Mouse (Mus musculus) v-Abl transformed pro-B cells (cell line): ENCODE results near the gene Chst3.
"Not testable (repeated sequence)": the region's sequence is repeated elsewhere in the genome, so short reads cannot be mapped to it uniquely, and the experiment has no call there.

Experiments used
- in situ Hi-C, 2 experiments: fragments of 400-800 bp; cut with MboI; formaldehyde crosslinking; loops; one replicate each; pipeline ENCODE4 v1.15.1; 2025; ENCODE audit not compliant: unreplicated experiment in 2 of 2

The Chst3 gene

GRCm38 (mm10) chr10:60235876-60236275, 16.8 kb upstream of the Chst3 start:
- in situ Hi-C loops, result loop anchor here (5.0 kb wide), 4 partner anchors 89 to 349 kb away; no protein-coding TSS in a partner anchor

DNA sequence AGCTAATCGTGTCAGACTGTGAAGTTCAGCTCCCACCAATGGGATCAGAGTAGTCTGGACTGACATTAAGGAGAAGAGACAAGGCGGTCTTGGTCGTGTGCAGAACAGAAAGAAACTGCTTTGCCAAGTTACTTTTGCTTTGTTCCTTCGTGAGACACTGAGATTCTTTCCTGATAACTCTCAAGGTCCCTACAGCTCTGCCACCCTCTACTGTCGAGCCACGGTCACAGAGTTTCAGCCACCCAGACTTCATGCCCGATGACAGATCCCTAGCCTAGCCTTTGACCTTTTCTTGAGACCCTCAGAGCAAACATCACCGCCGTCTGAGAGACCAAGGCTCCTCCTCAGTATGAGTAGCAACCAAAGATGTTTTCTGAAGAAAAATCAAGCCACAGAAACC, 14.9 kb upstream of the Chst3 start:
- in situ Hi-C loops, result no loop called here

DNA sequence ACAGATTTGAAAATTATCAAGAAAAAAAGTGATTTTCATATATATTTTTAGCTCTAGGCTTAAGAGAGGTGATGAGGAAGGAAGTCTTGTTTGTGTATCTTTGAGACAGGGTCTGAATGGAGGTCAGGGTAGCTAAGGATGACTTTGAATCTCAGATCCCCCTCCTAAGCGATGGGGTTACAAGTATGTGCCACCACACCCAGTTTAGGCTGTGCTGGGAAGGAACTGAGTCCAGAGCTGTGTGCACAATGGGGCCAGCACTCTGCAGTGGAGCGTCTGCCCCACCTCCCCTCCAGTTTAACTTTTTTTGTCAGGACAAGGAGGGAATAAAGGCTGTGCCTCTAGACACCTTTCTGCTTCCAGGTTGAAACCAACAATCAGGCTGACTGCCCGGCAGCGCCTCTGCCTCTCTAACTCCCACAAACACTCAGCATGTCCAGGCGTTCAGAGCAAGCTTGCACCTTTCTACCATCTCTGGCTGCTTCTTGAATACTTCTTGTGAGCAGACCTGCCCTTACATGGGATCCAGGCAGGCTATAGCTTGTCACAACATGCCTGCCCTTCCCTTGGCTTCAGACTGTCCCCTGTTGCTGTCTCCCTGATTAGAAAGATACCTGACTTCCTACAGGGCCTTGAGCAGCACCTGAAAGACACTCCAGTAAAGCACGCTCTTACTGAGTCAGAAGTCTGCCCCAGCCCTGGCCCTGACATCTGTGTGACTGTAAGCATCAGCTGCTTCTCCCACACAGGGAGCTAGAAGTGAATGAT, 11.4 kb upstream of the Chst3 start:
- in situ Hi-C loops, result no loop called here

DNA sequence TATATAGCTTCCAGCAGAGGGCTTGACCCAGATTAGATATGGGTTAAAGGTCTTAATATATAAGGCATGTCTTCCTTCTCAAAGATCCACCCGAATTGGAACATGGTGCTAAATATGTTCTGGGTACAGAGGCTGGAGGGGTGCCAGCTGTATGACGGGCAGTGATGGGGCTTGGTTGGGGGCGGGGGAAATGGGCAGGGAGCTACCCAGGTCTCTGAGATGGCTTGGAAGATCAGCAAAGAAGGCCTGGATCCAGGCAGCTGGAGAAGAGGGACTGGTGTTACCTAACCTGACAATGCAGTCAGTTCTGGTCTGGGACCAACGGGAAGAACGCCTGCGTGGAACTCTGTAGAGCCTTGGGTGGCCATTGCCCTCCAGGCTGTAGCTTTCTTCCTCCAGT, 10.1 kb upstream of the Chst3 start:
- in situ Hi-C loops, result no loop called here

- in situ Hi-C loops, result no loop called here
Observed at GRCm38 (mm10) chr10:60227666-60228065, 8.6 kb upstream of the Chst3 start.

DNA sequence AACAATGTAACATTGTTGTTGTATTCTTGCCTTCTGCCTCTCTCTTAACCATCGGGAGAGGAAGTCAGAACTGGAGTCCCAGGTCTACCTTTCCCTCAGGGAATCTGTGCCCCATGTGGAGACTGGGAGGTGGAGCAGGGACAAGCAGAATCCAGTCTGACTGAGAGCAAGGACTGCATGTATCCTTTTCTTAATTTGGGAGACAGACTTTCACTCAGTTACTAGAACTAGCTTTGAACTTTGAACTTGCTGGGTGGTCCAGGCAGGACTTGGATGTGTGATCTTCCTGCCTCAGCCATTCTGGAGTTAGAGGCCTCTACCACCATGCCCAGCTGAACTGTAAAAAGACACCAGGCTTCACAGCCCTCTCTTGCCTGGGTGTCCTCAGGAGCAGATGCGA, 5.5 kb upstream of the Chst3 start:
- in situ Hi-C loops, result no loop called here

- in situ Hi-C loops, result not testable (repeated sequence)
Observed at GRCm38 (mm10) chr10:60221571-60222259, 2.7 kb upstream of the Chst3 start.

DNA sequence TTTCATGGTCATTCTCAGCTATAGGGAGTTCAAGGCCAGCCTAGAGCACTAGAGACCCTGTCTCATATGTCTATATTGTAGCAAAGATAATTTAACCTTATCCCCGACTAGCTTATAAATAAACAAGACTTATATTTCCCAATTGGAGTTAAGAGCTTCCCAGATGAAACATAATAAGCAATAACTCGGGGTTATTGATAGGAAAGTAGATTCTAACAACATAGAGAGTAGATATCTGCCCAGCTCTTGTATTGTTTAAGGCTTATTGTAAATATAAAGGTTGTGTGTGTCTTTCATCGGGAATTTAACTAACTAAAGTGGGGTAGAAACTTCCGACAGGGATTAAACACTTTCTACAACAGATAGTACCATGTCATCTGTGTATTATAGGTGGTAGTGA, 1.5 kb upstream of the Chst3 start:
- in situ Hi-C loops, result no loop called here

DNA sequence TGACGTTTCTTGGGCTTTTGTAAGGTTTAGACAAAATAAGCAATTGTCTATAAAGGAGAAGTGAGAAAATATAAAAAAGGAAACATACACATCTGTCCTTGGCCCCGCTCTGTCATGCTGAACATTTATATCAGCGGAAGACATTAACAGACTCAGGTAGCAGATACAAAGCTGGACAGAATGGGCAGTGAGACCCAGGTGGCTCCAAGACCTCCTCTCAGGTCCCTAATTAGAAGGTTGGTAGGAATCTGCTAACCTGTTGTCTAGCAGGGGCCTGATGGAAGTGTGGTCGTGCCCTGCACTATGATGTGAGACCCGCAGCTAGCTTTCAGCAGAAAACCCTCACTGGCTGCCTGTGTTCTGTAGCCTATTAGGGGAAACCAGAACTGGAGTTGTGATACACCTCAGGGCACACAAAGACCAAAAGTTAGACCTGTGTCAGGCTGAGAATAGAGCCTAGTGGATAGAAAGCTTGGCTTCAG, 1.0 kb upstream of the Chst3 start:
- in situ Hi-C loops, result no loop called here

DNA sequence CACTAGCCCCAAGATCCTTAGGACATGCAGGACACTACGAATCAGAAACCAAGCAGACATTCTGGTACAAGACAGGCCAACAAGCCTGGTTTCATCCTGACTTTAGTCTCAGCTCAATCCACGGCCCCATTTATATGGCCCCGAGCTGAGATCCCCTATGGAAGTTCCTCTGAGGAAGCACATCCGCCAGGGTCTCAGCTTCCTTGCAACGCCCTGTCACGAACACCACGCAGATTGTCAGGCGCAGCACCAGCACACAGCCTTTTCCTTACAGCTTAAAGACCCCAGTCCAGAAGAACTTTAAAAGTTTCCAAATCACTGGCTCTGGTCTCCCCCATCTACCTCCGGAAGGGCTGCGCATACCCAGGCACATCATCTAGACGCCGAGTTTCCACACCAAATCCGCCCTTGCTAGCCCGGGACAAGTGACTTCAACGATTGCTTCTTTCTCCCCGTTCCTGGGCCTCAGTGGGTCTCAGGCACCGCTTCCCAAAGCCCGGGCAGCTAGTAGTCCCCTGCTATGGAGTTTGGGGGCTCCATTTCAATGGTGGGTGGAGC, 948 bp downstream of the Chst3 start:
- in situ Hi-C loops, result loop anchor here in 1 of 2 experiments (5.0 kb wide), 1 partner anchor 61 kb away; no protein-coding TSS in a partner anchor

GRCm38 (mm10) chr10:60216331-60217095, 2.5 kb downstream of the Chst3 start:
- in situ Hi-C loops, result loop anchor here in 1 of 2 experiments (5.0 kb wide), 1 partner anchor 59 kb away; no protein-coding TSS in a partner anchor

DNA sequence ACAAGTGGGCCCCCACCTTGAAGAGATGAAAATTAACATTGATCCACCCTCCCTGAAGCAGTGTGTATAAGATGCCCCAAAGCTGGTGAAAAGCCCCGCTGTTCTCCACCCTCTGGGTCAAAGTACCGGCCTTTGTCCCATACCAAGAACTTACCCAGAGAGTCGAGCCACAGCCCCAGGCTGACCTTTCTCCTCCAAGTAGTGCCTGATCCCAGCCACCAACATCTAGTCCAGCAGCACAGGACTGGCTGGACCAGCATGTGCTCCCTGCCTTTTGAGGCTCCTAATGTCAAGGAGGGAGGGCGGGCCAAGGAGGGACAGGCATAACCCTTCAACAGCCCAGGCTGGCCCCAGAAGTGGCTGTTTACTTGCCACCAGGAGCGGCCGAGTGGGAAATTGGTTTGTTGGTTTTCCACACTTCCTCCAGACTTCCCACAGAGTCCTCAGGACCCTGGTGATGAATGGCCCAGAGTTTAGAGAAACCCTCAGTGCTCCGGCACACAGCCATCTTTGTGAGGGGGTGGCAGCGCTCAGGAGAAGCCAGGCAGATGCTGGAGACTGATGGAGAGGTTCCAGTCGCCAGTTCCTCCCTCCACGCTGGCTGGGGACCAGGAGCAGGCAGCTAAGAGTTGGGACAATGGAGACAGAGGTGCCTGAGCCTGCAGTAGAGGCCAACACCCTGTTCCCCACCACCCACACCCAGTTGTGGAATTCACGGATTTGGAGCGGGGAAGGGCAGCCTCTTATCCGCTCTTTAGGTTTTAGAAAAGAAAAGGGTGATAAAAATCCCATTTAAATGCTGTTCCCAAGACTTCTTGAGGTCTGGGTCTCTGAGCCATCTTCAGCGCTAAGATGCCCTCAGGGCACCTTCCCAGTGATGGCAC, 3.7 kb downstream of the Chst3 start:
- in situ Hi-C loops, result loop anchor here in 1 of 2 experiments (5.0 kb wide), 1 partner anchor 58 kb away; no protein-coding TSS in a partner anchor

DNA sequence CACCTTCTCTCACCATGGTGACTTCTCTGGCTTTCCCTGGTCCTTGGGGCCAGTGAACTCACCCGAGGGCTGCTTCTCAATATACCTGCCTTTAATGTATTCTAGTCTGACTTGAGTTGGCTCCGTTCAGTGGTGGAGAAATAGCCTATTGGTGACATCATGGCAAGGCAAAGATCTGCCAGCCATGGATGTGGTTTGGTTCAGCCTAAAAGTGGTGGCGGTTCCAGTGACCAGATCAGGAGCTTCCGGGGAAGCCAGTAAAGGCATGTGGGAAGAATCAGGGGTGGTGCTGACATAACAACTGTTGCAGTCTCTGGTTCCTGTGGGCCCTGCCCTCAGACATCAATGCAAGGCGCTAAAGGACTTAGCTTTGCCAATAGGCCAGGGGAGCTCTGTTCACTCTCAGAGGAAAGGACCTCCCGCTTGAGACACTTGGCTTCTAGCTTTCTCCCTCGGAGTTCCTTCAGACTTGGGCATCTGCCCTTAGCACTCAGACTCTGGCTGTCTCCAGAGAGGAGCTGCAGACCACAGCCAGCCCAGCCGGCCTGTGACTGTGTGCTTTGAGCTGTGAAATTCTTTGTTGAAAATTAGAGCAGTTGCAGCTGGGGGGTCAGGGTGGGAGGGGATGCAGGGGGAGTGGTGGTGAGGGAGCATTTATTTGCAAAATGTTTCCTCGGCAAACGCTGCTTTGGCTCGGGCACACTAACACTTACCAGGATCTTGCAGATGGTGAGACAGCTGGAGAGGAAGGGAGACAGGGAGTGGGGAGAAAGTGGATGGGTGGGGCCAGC, 6.3 kb downstream of the Chst3 start:
- in situ Hi-C loops, result no loop called here

DNA sequence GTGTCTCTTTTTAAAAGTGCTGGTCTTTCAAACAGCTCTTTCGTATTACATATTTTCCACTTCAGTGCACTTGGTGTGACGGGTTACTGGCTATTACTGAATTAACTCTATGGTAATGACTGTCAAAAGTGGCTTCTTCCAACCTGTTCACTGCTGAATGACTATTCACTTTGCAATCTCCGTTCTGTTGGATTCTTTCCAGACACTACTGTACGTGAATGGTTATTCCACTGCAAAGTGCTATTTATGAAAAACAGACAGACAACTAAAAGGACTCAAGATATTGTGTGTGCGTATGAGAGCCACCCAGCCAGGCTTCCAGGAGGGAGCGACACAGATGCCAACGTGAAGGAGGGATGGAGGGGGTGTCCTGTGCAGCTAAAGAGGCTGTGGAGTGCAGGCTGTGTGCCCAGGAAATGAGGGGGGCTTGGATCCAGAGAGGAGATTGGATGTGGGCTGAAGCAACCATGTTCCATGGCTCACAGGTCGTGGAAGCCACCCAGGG, 7.5 kb downstream of the Chst3 start:
- in situ Hi-C loops, result no loop called here

- in situ Hi-C loops, result no loop called here
Observed at GRCm38 (mm10) chr10:60210468-60210867, 8.6 kb downstream of the Chst3 start.

DNA sequence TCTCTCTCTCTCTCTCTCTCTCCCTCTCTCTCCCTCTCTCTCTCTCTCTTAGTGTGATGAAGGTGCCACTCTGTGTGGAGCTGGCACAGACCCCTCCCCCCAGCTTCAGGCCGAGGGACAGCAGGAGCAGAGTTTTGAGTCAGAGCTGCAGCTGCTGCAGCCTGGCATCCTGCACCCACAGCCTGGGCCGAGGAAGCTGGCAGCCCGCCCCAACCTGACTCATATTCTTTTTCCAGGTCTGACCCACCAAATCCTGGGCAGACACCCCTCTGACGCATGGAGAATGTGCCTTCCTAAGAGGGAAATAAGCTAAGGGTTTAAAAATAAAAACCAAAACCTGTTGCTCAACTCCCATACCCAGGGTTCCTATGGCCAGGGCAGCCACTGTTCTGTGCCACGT, 9.8 kb downstream of the Chst3 start:
- in situ Hi-C loops, result no loop called here

DNA sequence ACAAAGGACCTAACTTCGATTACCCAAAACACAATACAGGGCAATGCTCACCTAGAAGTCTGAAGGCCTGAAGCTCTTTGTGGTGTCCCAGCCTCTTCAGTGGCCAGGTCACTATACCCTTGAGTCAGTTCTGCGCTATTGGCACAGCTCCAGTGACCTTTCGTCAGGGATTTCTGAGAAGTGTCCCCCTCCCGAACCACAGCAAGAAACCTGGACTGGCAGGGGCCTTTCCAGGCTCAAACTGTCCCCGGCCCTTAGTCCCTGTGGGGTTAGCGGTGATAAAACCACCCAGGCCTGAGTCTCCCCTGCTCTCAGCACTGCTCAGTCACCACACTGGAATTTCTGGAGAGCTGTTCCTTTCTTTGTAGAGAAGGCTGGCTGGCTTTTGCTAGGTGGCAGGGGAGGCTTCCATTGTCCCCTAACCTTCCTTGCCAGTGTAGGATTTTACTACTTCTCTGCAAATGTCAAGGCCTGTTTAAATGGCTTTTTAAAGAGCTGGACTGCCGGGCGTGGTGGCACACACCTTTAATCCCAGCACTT, 11.8 kb downstream of the Chst3 start:
- in situ Hi-C loops, result no loop called here

- in situ Hi-C loops, result no loop called here
Observed at GRCm38 (mm10) chr10:60205601-60206241, 13.3 kb downstream of the Chst3 start.
